Mouse (Mus musculus): Measurements from ENCODE around the gene Cd300lg.
A peak's percentile ranks its signal among the peaks of the same experiment; 100 is the strongest.

Cd300lg gene

DNA sequence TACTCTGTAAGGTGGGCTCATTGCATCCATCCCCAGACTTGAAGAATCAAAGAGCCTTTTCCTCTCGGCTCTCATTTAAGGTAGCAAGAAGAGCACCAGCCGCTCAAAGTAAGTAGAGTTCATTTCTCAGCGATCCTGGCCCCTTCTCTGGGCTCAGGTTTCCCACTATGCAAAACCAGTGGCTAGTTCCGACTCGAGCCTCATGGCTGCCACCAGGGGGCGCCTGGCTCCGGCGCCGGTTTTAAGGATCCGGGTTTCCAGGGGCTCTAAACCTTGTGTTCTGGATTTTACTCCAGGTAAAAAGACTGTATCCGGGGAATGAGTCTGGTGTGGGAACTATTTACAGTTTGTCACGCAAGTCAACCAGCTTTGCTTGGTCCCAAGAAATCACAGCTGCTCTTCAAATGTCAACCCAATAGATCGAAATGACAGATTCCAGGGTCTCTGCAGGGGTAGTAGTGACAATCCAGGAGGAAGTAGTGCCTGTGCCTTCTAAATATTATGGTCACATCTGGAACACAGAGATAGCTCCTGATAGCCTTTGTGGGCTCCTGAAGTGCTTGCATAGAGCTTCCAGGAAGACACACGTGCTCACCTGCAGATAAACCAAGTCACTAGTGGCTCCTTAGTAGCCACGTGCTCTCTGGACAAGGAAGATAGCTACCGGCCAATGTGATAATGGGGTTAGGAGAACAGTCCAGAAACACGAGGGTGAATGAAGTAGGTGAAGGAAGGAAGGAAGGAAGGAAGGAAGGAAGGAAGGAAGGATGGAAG lies 61.4 kb downstream of the Cd300lg start:
- DNase-seq, result peak; percentile 56

Data from kidney, adult 9 months (tissue).